Mouse (Mus musculus): ENCODE data around the gene Itgb2.

The Itgb2 gene

GRCm38 (mm10) chr10:77517066-77517620 is 12.9 kb upstream of the Itgb2 start:
- DNase-seq = peak; percentile 63

GRCm38 (mm10) chr10:77517801-77518200 is 12.3 kb upstream of the Itgb2 start:
- DNase-seq = no peak

- DNase-seq = no peak
Measured at GRCm38 (mm10) chr10:77519191-77519590, 10.9 kb upstream of the Itgb2 start.

GRCm38 (mm10) chr10:77520497-77520896 is 9.6 kb upstream of the Itgb2 start:
- DNase-seq = no peak

- no peak for DNase-seq
Measured at GRCm38 (mm10) chr10:77522021-77522731, 7.9 kb upstream of the Itgb2 start.

- no peak for DNase-seq
Measured at GRCm38 (mm10) chr10:77522746-77523145, 7.3 kb upstream of the Itgb2 start.

- no peak for DNase-seq
Measured at GRCm38 (mm10) chr10:77523321-77523720, 6.7 kb upstream of the Itgb2 start.

GRCm38 (mm10) chr10:77526488-77526887 is 3.6 kb upstream of the Itgb2 start:
- DNase-seq = no peak

GRCm38 (mm10) chr10:77528634-77529033 is 1.4 kb upstream of the Itgb2 start:
- no peak for DNase-seq

- no peak for DNase-seq
Measured at GRCm38 (mm10) chr10:77531026-77532019, 1.3 kb downstream of the Itgb2 start.

GRCm38 (mm10) chr10:77532020-77532413 is 2.0 kb downstream of the Itgb2 start:
- no peak for DNase-seq

- no peak for DNase-seq
Measured at GRCm38 (mm10) chr10:77536727-77537126, 6.7 kb downstream of the Itgb2 start.

GRCm38 (mm10) chr10:77537215-77538209 is 7.5 kb downstream of the Itgb2 start:
- no peak for DNase-seq

GRCm38 (mm10) chr10:77539320-77539945 is 9.4 kb downstream of the Itgb2 start:
- DNase-seq = no peak

- no peak for DNase-seq
Measured at GRCm38 (mm10) chr10:77540576-77541102, 10.6 kb downstream of the Itgb2 start.

GRCm38 (mm10) chr10:77541864-77542666 is 12.0 kb downstream of the Itgb2 start:
- no peak for DNase-seq

GRCm38 (mm10) chr10:77543226-77543625 is 13.2 kb downstream of the Itgb2 start:
- no peak for DNase-seq

GRCm38 (mm10) chr10:77544916-77545315 is 14.9 kb downstream of the Itgb2 start:
- peak; percentile 68 for DNase-seq

- DNase-seq = no peak
Measured at GRCm38 (mm10) chr10:77548576-77548975, 18.5 kb downstream of the Itgb2 start.

GRCm38 (mm10) chr10:77550874-77551273 is 20.8 kb downstream of the Itgb2 start:
- DNase-seq = no peak

- DNase-seq = no peak
Measured at GRCm38 (mm10) chr10:77552162-77552561, 22.1 kb downstream of the Itgb2 start.
